Mouse (Mus musculus) heart, adult 2 months (tissue): Measurements from ENCODE around the gene Mctp1. TPM values are rescaled to one million over a fixed set of nuclear protein-coding genes. Genes with fewer than 3 reads are reported as not detected.

ENCODE experiments used
- DNase-seq, 2 experiments: peaks; one replicate each; pipeline ENCODE4 v3.0.0; 2021
- H3K27ac ChIP-seq: fragments of 200-600 bp; 2 replicates; pipeline ENCODE4 v1.8.1; 2022
- H3K27me3 ChIP-seq: fragments of 200-500 bp; 2 replicates; pipeline ENCODE4 v1.6.1; 2012; ENCODE audit warnings: mild to moderate bottlenecking, low read length, inconsistent platforms, mixed read lengths; ENCODE audit not compliant: control insufficient read depth, insufficient read depth
- H3K36me3 ChIP-seq: fragments of 200-500 bp; 2 replicates; pipeline ENCODE4 v1.6.1; 2012; ENCODE audit warnings: low read length, inconsistent platforms; ENCODE audit not compliant: control insufficient read depth, insufficient read depth
- H3K4me1 ChIP-seq: fragments of 200-500 bp; 2 replicates; pipeline ENCODE4 v1.6.1; 2011; ENCODE audit warnings: low read length; ENCODE audit not compliant: control insufficient read depth, insufficient read depth
- H3K4me3 ChIP-seq: fragments of 200-600 bp; 2 replicates; pipeline ENCODE4 v1.8.1; 2022
- H3K79me2 ChIP-seq: fragments of 200-500 bp; replicated peaks from 2 replicates; pipeline ENCODE4 v1.6.1; 2012; ENCODE audit warnings: mild to moderate bottlenecking, inconsistent platforms, low read length, moderate library complexity, mixed read lengths; ENCODE audit not compliant: control insufficient read depth, insufficient read depth
- H3K9ac ChIP-seq: fragments of 200-500 bp; 2 replicates; pipeline ENCODE4 v1.6.1; 2012; ENCODE audit warnings: low read depth, mild to moderate bottlenecking, control low read depth, inconsistent platforms, low read length, mixed read lengths
- CTCF ChIP-seq: fragments of 200-600 bp; IDR thresholded peaks from 2 replicates; pipeline ENCODE4 v1.8.1; 2022; ENCODE audit warnings: antibody characterized with exemption, mild to moderate bottlenecking, moderate library complexity
- EP300 ChIP-seq: fragments of 200-500 bp; IDR thresholded peaks from 2 replicates; pipeline ENCODE4 v1.6.1; 2011; ENCODE audit warnings: low read depth, low read length, control low read depth; ENCODE audit not compliant: insufficient read depth
- POLR2A ChIP-seq: fragments of 200-500 bp; IDR thresholded peaks from 2 replicates; pipeline ENCODE4 v1.6.1; 2011; ENCODE audit warnings: mild to moderate bottlenecking, low read depth, low read length, control low read depth; ENCODE audit not compliant: insufficient read depth
- WGBS: fragments of 180-500 bp; shearing (Covaris S2); methylation state at CpG from one replicate; pipeline ENCODE4 v1.1.7; 2018; 5-methylcytosine and 5-hydroxymethylcytosine counted together
- intact Hi-C: fragments of 180-260 bp; cut with DNase I; formaldehyde crosslinking; loops from one replicate; pipeline ENCODE4 v1.15.1; 2025
- polyA plus RNA-seq: library from polyadenylated mRNA; depleted of rRNA; stranded (reverse); fragments of >200 nt; gene quantifications from 2 replicates; pipeline ENCODE4 v1.2.3, GENCODE M21; 2012
- total RNA-seq, 2 experiments: library from RNA; stranded (reverse); gene quantifications; 2 replicates each; pipeline ENCODE4 v1.2.3; 2021

Mctp1 gene
- total and polyA plus RNA-seq, 3 experiments, result 0.43 to 4.3 (median 2.5) TPM

GRCm38 (mm10) chr13:76422124-76422523, 37.8 kb downstream of the Mctp1 start:
- H3K4me1 ChIP-seq, result no peaks in the 10 kb centered on the region
- no peaks in the 10 kb centered on the region for H3K27me3 ChIP-seq
- H3K36me3 ChIP-seq, result no peaks in the 10 kb centered on the region
- TF ChIP-seq EP300, result no peak
- no peak for TF ChIP-seq CTCF
- no peak for TF ChIP-seq POLR2A
- H3K27ac ChIP-seq, result no peak overlapping the region
- WGBS, result 75% methylated on average over 5 of the region's 5 CpGs
- H3K4me3 ChIP-seq, result no peak overlapping the region
- H3K9ac ChIP-seq, result no peak overlapping the region
- intact Hi-C loops, result no loop called here
- H3K79me2 ChIP-seq, result no peaks in the 10 kb centered on the region
- DNase-seq, result no peak

GRCm38 (mm10) chr13:76429456-76429855, 45.1 kb downstream of the Mctp1 start:
- TF ChIP-seq CTCF (no peak), EP300 (no peak), POLR2A (no peak)
- Histone ChIP-seq H3K27ac (no peak overlapping the region), H3K27me3 (no peaks in the 10 kb centered on the region), H3K36me3 (no peaks in the 10 kb centered on the region), H3K9ac (no peak overlapping the region), H3K4me1 (no peaks in the 10 kb centered on the region), H3K4me3 (no peak overlapping the region), H3K79me2 (no peaks in the 10 kb centered on the region)
- WGBS, result 58% methylated on average over 6 of the region's 6 CpGs
- intact Hi-C loops, result no loop called here
- DNase-seq, result no peak

- DNase-seq, result no peak
- Histone ChIP-seq H3K79me2 (no peaks in the 10 kb centered on the region), H3K27ac (no peak overlapping the region), H3K4me3 (no peak overlapping the region), H3K27me3 (no peaks in the 10 kb centered on the region), H3K36me3 (no peaks in the 10 kb centered on the region), H3K4me1 (no peaks in the 10 kb centered on the region), H3K9ac (no peak overlapping the region)
- 42% methylated on average over 2 of the region's 2 CpGs for WGBS
- no peak for TF ChIP-seq CTCF
- TF ChIP-seq POLR2A, result no peak
- no peak for TF ChIP-seq EP300
- intact Hi-C loops, result no loop called here
Measured at GRCm38 (mm10) chr13:76429927-76430326, 45.6 kb downstream of the Mctp1 start.

- 70% methylated on average over 2 of the region's 2 CpGs for WGBS
- intact Hi-C loops, result no loop called here
- H3K9ac ChIP-seq, result no peak overlapping the region
Measured at GRCm38 (mm10) chr13:76431946-76432345, 47.6 kb downstream of the Mctp1 start.

GRCm38 (mm10) chr13:76433438-76433837, 49.1 kb downstream of the Mctp1 start:
- H3K4me1 ChIP-seq, result no peaks in the 10 kb centered on the region
- WGBS, result 70% methylated on average over 4 of the region's 4 CpGs
- H3K9ac ChIP-seq, result no peak overlapping the region
- H3K4me3 ChIP-seq, result no peak overlapping the region
- no peak for DNase-seq
- no peaks in the 10 kb centered on the region for H3K36me3 ChIP-seq
- TF ChIP-seq EP300, result no peak
- TF ChIP-seq CTCF, result peak; percentile 19
- intact Hi-C loops, result no loop called here
- no peaks in the 10 kb centered on the region for H3K27me3 ChIP-seq
- H3K27ac ChIP-seq, result no peak overlapping the region
- H3K79me2 ChIP-seq, result no peaks in the 10 kb centered on the region

More at GRCm38 (mm10) chr13:76431946-76432345, 47.6 kb downstream of the Mctp1 start:
- H3K4me3 ChIP-seq, result no peak overlapping the region
- no peaks in the 10 kb centered on the region for H3K4me1 ChIP-seq
- no peaks in the 10 kb centered on the region for H3K79me2 ChIP-seq
- DNase-seq, result no peak
- no peak for TF ChIP-seq POLR2A
- no peak for TF ChIP-seq CTCF
- no peak for TF ChIP-seq EP300
- no peak overlapping the region for H3K27ac ChIP-seq
- H3K27me3 ChIP-seq, result no peaks in the 10 kb centered on the region
- H3K36me3 ChIP-seq, result no peaks in the 10 kb centered on the region

- intact Hi-C loops, result no loop called here
- Histone ChIP-seq H3K9ac (no peak overlapping the region), H3K79me2 (no peaks in the 10 kb centered on the region), H3K4me3 (no peak overlapping the region), H3K27ac (no peak overlapping the region), H3K27me3 (no peaks in the 10 kb centered on the region), H3K4me1 (no peaks in the 10 kb centered on the region), H3K36me3 (no peaks in the 10 kb centered on the region)
- DNase-seq, result no peak
- TF ChIP-seq EP300 (no peak), CTCF (no peak), POLR2A (no peak)
Measured at GRCm38 (mm10) chr13:76436426-76436825, 52.1 kb downstream of the Mctp1 start.
